Mouse (Mus musculus) CD8-positive naive resting alpha-beta T cell, adult 2 months (primary cell): ENCODE results near the gene Phactr2.

Experiments
- DNase-seq, 2 experiments: peaks; one replicate each; pipeline ENCODE4 v3.0.0; 2022; ENCODE audit warnings: low read depth in 2 of 2, low spot score in 2 of 2

Phactr2 gene

DNA sequence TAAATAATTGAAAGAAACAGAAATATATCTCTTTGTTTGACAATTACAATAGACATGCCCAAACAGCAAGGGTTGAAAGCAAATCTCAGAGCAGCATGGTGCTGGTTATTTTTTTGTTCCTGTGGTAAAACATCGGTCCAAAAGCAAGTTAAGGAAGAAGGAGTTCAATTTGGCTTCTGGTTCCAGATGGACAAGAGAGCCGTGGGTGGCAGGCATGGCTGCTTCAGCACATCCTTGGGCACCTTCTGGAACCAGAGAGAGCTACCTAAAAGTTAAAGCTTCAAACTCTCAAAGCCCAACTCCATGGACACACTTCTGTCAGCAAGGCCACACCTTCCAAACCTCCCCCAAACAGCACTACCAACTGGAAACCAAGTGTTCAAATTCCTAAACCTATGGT lies 140.4 kb downstream of the Phactr2 start:
- DNase-seq = no peak

DNA sequence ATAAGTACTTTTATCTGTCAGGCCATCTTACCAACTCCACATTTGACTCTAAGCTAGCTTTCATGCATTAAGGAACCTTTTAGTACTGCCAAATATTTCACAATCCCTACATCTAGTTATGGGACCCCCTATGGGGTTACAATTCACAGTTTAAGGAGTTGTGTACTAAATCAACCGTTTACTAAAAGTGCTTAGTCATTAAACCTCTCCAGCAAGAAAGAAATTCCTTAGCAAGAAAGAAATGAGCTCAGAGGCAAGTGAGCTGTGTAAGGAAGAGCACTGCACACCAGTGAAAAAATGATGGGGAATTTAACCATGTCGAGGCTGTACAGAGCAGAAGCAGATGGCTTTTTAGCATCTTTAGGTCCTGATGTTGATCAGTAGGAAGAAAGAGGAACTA lies 141.2 kb downstream of the Phactr2 start:
- no peak for DNase-seq

DNA sequence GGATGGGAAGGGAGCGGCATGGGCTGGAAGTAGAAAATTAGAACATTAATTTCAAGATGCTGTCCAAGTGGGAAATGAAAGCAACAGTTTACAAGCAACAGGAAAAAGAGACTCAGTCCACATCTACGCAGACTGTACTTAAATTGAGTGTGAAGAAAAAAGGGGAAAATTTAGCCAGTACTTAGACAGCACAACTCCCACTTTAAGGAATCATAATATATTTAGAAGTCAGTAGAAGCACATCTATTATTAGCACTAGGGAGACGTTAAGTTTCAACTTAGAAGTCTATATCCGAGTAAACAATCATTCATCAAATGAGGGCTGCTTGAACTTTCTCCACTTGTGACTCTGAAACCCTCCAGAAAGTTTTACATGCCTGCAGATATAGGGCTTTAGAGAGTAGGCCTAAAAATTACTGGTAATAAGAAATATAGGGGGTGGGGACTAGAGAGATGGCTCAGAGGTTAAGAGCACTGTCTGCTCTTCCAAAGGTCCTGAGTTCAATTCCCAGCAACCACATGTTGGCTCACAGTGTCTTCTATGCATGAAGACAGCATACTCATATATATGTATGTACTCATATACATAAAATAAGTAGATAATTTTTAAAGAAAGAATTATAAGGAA lies 142.7 kb downstream of the Phactr2 start:
- DNase-seq = no peak

DNA sequence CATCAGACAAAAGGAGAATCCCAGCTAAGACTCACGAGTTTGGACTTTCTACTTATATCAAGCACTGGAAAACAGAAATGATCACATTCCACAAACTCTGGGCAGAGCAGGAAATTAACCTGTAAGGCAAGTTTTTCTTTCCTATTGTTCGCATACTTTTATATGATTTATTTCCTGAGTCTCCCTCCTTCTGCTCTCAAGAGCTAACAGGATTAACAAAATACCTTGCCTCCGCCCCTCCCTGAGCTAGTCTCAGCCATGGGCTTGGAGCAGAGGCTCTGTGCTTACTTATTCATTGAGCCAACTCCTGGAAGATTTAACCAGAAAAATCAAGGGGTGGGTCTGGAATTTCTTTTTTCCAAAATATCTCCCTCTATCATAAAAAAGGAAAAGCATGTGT lies 145.6 kb downstream of the Phactr2 start:
- no peak for DNase-seq

DNA sequence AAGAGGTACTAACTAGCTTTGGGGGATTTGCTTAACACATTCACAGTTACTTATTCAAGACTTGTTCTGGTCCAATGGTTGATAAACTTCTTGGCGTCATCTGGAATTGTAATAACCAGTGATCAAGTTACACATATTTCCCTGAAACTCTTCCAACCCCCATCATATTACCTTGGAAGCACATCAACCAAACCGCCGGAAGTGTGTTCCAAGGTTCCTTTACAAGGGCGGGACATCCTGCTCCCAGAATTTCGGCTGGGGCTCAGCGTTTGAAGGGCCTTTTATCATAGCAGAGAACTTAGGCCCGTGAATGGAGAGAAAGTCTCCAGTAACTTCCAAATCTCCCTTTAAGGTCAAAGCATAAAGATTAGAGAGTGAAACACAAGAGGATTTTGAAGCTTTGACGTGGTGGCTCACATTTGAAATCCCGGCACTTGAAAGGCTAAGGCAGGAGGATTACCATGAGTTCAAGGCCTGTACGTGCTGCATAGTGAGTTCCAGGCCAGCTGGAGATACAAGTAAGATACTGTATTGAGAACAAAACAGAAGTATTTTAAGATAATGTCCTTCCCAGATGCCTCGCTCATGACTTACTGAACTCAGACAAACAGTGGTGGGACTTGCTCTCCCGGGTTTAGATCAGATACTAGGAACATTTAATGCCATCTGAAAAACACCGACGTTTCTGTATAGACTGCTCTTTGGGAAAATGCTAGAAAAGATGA lies 147.9 kb downstream of the Phactr2 start:
- no peak for DNase-seq

DNA sequence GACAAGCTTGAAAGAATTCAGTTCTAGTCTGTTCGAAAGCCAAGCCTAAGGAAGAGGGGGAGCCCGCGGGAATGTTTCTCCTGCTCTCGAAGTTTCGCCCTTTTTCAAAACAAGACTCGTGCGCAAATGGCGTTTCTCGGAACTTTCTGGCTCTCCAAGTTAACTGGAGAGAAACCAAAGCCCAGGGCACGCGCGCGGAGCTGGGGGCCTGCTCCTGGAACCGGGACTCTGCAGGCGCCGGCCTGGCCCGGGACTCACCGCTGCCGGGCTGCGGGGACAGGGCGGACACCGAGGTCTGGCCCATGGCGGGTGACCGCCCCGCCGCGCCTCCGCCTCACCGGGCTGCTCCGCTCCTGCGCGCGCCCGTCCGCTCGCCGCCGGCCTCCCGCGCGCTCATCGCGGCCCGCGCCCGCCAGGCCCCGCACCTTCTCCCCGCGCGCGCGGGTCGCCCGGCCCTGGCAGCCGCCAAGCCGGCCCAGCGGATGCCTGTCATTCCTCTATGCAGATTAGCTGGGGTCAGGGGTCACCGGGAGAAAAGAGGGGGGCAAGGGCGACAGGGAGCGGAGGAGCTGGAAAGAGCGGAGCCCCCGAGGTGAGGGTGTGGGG lies 150.3 kb downstream of the Phactr2 start:
- DNase-seq = no peak

DNA sequence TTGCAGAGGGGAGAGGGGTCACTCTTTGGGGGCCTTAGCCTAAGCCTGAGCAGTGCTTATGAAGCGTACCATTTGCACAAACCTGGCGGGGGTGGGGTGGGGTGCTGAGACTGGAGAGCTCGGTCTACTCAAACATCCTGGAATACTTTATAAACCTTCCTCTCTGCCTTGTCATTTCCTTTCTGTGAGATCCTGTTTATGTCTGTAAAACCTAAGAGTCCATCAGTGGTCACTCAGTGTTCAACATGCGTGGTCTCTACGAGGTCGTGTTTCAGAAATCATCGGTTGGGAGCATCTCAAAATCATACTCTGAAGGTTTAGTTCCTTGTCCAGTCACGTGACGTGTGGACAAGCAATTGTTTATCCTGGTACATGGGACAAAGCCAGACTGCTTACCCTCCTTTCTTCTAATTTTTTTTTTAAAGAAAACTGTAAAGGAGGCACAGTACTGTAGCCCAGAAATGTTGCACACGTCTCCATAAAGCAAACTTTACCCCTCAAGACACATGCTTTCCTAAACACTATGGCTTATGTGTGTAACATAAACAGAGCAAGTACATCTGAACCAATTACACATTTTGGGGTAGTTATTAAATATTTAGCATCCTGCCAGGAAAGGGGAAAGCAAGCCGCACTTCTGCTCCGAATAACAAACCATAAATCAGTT lies 150.9 kb downstream of the Phactr2 start:
- DNase-seq = no peak

DNA sequence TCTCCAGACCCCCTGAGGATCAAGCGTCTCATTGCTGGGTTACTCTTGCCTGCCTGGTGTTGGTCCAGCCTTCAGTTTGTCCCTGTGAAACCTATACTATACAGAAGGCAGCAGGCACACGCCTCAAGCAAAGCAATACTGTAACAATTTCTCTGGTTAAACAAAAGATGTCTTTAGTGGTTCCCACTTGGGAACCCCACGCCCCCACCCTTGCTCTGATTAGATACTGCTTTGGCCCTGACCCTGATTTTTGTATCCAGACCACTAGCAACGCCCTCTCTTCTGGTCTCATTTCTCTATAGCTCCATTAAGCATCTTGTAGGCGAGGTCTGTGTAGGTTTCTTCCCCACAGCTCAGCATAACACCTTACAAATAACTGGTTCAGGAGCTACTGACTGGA lies 159.2 kb downstream of the Phactr2 start:
- no peak for DNase-seq

DNA sequence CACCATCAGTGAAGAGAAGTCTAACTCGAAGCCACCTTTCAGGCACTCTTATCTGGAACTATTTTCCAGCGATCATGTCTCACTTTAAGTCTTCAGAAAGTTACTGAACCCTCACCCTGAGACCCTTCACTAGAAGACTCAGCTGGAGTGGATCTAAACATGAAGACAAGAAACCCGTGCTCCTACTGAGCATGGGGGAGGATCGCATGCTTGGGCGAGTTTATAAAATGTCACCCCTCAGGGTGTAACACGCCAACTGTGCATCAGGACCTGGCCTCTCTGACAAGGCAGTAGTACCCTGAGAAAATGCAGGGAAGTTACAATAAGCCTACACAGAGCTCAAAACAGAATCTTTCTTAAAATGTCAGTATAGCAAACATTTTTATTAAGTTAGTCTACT lies 161.6 kb downstream of the Phactr2 start:
- no peak for DNase-seq

DNA sequence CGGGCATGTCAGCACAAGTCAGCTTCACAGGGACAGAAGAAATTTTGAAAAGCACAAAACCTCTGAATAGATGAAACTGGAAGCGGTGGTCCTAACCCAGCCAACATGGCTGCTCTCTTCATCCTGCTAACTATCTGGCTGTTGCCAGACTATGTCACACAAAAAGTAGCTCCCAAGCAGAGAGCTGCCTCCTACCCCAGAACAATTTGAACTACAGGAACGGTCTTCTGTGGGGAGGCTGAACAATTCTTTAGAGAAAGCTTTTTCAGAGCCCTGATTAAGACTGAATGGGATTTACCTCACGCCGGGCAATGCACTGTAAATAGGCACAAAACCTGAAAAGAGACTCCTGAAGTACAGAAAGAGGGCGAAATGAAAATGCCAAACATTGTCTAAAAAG lies 162.6 kb downstream of the Phactr2 start:
- DNase-seq = no peak

DNA sequence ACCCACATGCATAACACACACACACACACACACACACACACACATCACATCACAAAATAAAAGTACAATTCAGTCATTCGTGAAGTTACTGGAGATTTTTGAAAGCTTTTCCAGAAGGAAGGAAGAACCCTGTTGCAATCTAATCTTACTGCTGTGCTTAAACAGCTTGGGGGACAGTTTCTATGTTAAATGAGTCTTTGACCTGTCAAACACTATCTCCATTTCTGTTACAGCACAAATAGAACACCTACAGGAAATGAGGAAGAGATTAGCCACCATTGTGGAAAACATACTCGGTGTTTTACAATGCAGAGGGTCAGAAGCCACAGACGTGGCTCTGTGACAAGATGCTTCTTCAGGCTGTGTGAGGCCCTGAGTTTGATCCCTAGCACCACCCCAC lies 164.1 kb downstream of the Phactr2 start:
- no peak for DNase-seq

DNA sequence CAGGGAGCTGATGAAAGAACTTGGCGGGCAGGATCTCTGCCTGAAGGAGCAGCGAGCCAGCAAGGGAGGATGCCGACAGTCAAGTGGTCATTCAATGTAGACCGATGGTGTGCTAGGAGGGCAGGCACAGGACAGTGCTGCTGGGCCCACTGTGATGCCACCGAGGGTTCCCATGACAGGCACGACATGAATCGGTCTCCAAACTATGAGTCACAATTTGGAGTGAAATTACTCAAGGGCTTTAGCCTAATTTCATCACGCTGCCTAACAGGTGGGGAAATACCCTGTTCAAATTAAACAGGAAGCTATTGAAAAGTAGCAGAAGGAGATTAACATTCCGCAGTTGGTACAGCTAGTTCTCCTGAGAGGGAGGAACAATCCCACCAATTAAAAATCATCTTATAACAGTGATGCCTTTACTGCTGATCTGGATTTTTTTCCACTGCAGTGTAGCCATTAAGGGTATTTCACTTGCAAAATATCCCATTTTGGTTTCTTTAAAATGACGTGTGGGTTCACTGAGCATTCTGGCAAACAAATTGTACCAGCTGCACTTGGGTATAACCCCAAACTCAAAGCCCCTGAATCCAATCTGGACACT lies 169.5 kb downstream of the Phactr2 start:
- no peak for DNase-seq

DNA sequence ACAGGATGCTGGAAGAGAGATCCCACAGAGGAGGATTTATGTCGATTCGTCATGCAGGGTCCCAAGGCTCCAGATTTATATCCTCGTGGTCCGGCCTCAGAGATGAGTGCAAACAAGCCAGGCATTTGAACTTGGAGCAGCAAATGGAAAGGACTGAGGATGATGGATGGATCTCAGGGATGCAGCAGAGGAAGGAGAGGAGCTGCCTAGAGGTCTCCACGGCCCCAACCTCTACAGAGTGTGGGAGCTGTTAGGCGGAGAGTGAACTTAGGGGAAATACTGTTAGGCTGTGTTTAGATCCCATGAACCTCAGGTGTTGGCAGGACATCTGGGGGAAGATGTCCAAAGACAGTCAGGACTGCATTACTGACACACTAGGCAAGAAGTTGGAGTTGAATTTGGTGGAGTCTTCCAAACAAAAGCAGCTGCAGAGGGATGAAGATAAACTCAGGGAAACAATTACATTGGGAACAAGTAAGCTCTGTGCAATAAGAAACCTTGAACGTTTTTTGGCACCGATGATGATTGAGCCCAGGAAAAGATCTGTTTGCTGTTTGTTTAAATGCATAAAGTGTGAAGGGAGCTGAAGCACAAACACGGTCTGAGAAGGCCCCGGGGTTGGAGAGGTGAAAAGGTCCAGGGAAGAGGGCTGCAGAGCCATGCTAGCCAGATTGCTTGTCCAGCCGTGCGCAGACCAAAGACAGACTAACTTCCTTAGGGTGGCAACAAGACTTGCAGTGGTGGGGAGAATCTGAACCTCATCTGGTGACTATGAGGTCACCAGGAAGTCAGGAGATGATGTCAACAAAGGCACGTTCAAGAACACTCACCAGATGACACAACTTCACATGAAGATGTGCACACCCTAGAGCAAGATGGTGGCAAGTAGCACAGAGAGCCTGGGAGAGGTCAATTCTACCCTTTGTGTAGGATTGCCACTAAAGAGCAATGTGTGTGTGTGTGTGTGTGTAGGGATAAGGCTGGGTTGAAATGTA lies 170.6 kb downstream of the Phactr2 start:
- no peak for DNase-seq

DNA sequence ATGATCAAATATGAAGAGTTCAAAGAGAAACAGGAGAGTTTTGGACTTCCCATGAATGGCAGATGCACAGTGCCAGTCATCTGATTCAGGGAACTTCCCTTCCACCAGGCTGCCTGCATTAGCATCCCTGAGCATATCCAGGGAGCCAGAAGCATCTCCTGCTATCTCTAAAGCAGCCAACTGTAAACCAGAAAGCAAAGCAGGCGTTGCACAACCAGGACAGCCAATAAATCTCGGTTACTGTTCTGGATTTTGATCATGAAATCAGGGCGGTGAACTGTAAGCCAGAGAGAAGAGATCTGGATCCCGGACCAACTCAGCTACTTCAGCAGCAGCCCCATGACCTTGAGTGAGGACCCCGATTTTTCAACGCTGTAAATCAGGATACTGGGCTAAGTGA lies 173.6 kb downstream of the Phactr2 start:
- no peak for DNase-seq

DNA sequence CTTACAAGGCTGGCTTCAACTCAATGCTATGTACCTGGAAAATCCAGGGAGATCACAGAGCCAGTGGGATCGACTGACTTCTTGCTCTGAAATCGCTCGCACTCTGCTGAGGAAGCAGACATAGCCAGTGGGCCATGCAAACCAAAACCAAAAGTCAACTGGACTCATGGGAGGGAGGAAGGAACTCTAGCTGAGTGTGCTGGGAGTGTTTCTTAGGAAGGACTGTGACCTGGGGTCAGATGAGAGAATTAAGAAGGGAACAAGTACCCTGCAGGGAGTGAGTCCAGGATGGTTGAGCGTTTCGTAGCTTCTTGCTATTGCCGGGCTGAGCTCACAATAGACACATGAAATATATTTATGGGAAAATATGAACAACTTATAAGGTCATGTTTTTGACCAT lies 174.0 kb downstream of the Phactr2 start:
- DNase-seq = no peak

DNA sequence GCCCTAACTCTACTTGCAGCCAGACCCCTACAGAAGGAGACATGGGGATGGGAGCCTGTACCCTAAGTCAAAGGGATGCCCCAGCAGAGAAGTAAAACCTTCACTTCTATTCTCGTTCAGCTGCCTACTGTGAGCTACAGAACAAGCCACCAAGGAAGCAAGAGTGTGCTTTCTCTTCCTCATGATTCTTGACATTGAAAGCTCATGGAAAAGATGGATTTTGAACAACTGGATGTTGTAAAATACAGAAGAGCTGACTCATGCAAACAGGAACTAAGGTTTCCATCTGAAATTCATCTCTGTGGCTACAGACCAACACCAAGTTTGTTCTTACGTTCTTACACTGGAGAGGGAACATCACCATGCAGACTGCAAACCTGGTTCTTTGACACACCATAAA lies 179.3 kb downstream of the Phactr2 start:
- no peak for DNase-seq

DNA sequence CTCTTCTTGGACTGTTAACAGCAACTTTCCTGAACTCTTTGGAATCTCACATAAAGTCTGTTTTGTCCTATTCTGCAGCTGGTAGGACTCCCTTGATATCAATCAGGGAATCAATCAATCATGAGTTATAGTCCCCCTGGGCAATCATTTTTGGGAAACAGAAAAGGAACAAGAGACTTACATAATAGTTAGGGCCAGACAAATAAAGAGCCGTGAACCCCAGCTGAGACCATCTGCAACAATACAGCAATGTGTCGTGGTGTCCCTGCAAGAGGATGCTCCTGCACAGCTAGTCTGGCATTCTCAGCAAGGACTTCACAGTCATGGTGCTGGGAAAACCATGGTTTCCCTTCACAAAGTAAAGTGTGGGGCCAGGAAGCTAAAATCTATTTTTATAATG lies 182.2 kb downstream of the Phactr2 start:
- no peak for DNase-seq

DNA sequence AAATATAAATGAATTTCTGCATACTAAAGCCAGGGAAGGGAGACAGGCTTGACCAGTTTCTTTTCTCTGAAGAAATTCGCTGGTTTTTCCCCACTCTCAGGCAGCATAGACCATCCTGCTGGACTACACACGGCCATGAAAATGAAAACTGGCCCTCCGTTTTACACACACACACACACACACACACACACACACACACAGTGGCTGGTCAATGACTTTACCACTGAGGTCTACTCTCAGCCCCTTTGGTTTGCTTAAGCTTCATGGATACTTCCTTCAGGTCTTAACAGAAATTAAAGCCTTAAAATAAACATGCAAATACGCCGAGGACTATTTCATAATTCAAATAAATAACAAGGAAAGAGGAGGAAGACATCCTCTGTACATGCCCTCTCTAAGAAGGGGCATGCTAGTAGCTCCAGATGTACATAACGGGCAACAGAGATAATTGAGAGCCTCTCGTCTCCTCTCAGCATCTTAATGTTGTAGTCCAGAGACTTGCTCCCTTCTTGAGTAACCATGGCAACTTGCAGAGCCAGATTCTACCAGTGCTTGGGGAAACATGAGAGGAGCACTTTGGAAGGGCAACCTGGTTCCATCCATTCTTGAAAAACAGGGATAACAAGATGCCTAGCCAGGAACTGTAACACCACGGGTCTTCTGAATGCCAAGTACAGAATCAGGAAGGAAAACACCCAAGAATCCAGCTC lies 184.8 kb downstream of the Phactr2 start:
- no peak for DNase-seq

DNA sequence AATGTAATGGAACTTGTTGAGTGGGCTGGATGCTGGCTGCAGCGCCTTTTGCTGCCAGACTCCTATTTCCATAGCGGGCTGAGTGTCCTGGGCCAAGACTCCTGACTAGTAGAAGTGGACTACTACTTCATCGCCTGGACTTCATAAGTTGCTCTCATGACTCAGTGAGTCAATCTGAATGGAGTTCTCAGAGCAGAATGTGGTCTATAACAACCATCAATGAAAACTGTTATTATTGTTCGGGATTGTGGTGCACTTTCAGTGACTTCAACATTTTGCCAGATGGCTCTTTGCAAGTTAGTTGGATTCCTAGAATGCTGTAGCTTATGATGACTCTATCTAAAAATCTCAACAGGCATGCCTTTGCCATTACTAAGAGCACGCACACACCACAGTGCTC lies 185.9 kb downstream of the Phactr2 start:
- DNase-seq = no peak

DNA sequence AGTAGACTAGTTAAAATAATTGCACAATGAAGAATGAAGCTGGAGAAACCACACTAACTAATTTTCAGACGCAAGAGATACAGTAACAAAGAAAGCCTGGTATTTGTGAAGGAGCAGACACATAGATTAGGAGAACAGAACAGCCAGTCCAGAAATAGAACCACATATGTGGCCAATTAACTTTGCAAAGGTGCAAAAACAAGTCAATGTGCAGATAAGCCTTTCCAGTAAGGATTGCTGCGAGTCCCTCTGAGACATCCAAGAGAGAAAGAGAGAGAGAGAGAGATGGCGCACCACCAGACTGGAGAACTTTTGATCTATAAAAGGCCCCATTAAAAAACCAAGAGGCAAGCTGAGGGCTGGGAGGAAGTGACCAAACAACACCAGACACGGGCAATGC lies 190.8 kb downstream of the Phactr2 start:
- DNase-seq = no peak
